Mouse (Mus musculus): ENCODE measurements at regions not wholly inside any gene's neighbourhood (a gene's known extent, or its start where the extent isn't known, plus 50 kb on each side); places are given as distances from the start of the nearest gene placed in this dataset.

GRCm38 (mm10) chr6:101669118-101669845 lies 291.6 kb upstream of the Pdzrn3 start:
- TF ChIP-seq GATA1 (IDR thresholded peaks at IDR 0.05; ENCODE audit: borderline replicate concordance, low read length) (no peak), FLI1 (IDR thresholded peaks at IDR 0.05; ENCODE audit: low read length) (no peak)

All from megakaryocyte, embryonic 14.5 days (primary cell).